Mouse (Mus musculus) cortical plate, adult 2 months (tissue): ENCODE data around the gene Irf4.

Experiments
- CTCF ChIP-seq: fragments of 200-500 bp; IDR thresholded peaks from 2 replicates; pipeline ENCODE4 v1.5.1; 2011; ENCODE audit warnings: mild to moderate bottlenecking, control low read depth, low read length; ENCODE audit not compliant: insufficient read depth; ENCODE audit errors: extremely low read depth
- POLR2A ChIP-seq: fragments of 200-500 bp; IDR thresholded peaks from 2 replicates; pipeline ENCODE4 v1.6.1; 2011; ENCODE audit warnings: mild to moderate bottlenecking, low read length, control low read depth; ENCODE audit not compliant: insufficient read depth; ENCODE audit errors: extremely low read depth

GRCm38 (mm10) chr13:30749021-30749556 is at the start of gene Irf4:
- TF ChIP-seq CTCF (no peak), POLR2A (no peak)
